Mouse (Mus musculus) Muller cell, postnatal 12 days (primary cell): Measurements from ENCODE around the gene Rnase12.
A peak's percentile ranks its signal among the peaks of the same experiment; 100 is the strongest.
"Not testable (repeated sequence)": the region's sequence is repeated elsewhere in the genome, so short reads cannot be mapped to it uniquely, and the experiment has no call there.

Experiments used
- DNase-seq: peaks from one replicate; pipeline ENCODE4 v3.0.0-alpha.2; 2015; ENCODE audit errors: inconsistent ontology term

Rnase12 gene

DNA sequence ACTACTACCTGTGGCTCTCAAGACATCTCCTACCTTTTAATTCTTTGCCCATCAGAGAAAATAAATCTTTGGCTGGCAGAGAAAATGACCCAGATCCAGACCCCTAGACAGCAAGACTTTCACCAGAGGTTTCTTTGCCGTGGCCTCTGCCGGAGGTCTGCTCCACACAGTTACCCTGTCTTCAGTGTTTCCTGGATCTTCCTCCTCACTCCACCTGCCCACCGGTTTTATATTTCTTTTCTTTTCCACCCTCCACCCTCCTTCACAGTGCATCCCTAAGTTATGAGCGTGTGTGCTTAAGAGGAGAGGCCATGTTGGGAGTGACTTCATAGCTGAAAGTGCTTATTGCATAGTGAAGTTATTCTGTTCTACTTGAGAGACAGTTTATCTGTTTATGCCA, 34.0 kb downstream of the Rnase12 start:
- DNase-seq, result no peak

DNA sequence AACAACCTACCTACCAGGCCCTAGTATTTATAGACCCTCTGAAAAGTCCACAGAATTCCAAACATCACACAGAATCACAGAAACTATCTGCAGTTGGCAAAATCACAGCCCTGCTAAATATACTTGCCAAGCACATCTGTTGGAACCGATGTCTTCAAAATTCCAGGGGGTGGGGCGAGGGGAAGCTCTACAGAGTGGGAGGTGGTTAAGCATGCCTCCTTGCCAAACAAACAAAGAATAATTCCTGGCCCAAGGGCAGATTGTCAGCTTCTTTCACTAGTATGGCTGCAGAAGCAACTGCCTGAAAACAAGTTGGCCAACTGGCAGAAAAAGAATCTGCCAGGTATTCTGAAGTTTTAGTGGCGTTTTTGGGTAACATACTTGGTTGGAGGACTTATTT, 40.2 kb downstream of the Rnase12 start:
- peak; percentile 84 for DNase-seq

DNA sequence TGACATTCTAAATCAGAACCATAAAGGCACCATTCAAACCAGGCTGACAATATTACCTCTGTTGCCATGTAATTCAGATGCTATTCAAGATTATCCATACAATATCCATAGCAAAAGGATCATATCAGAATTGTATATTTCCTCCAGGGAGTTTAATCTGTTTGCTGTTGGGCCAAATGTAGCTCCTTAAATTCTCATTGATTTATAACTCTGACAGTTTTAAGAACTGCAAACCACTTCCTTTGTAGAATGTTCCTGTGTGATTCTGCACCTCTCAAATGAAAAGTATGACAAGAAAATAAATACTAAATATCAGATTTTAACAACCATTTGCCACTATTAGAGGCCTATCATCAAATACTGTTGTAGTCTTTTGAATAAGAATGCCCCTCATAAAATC, 41.7 kb downstream of the Rnase12 start:
- no peak for DNase-seq

- not testable (repeated sequence) for DNase-seq
Observed at GRCm38 (mm10) chr14:51014724-51015123, 42.7 kb downstream of the Rnase12 start.

DNA sequence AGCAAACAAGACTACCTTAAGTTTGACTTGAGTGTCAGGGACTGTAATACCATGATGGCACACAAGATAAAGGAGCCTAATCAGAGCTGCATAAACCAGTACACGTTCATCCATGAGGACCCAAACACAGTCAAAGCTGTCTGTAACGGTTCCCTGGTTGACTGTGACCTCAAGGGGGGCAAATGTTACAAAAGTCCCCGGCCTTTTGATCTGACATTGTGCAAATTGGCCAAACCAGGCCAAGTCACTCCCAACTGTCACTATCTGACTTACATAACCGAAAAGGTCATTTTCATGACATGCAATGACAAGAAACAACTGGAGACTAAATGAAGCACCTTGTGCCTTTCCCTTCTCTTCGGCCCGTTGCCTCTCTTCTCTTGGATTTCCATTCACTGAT, 47.9 kb downstream of the Rnase12 start:
- DNase-seq, result no peak

- DNase-seq, result no peak
Observed at GRCm38 (mm10) chr14:51008781-51009180, 48.7 kb downstream of the Rnase12 start.

- DNase-seq, result peak; percentile 85
Observed at GRCm38 (mm10) chr14:51007914-51008713, 49.3 kb downstream of the Rnase12 start.

DNA sequence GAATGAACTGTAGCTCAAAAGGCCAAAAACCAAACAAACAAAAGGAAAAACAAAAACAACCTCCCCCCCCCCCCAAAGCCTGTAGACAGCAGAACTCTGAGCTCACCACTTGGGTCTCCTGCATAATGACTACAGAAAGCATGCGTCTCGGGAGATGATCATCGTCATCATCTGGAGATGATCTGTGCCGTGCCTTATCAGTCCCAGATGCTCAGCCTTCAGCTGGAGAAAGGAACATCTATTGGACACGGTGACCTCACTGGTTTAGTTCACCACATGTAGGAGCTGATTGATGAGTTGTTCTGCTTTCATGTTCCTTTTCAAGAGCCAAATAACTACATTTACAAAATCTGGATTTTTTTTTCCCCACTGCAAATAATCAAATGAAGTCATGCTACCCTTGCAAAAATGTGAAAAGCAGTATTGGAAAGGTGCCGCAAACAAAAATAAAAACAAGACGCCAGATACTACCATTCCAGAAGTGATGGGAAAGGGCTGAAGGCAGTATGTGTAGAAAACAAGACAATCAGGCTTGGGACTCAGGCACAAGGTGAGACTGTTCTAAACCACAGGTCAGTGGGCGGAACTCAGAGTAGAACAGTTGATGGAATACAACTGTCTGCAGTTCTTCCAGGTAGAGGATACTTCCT, 50.2 kb downstream of the Rnase12 start, which contains the start of gene Rnase10:
TSS of gene Rnase10 (plus strand) at position 600 of the 650 bp plus-strand sequence.
- DNase-seq, result no peak
